In the genomic region with DNA sequence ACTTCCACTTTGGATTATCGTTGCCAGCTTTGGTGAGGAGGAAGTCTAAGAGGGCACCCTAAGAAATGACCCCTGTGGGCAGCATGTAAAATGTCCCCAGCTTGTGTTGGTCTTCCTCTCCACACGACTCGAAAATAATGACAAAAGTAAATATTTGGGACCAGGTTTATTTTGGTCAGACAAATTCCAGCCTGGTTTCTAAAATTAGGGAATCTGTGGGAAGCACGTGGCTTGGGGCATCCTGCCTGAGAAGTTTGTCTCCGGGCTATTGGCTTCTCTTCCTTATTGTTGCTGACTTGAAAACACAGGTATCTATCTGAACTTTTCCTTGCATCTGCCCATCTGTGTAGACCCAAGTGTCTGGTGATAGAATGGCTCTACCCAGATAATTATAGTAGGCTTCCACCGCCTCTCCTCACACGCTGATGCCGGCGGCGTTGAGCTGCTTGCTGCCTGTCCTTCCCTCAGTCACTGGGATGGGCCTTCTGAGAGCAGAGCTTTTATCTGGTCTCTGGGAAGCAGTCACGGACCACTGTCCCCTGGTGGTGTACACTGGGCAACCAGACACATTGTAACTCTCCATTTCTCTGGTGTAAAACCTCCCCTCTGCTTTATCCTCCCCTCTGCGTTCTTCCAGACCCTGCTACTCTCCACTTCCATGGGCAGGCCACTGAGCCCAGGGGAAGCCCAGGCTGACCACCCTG, we compare ENCODE assay signal across 9 mouse cellular contexts. TPM values are rescaled to one million over a fixed set of nuclear protein-coding genes. Genes with fewer than 3 reads are reported as not detected.
DNase-seq lines count a peak whose midpoint lies in the region; ATAC-seq and TF ChIP-seq lines count a peak whose summit lies in the region.
"Had no signal": no experiment of that assay in that cellular context is flagged by ENCODE, and none has a peak within 500 bp of the region (broad histone marks: within the 10 kb centered on the region; RNA-seq: fewer than 3 reads in every experiment).

No protein-coding gene starts in this region.

- peaks cover 14% of the 10 kb centered on the region for H3K4me1 ChIP-seq in heart, adult 2 months (ENCODE audit: control insufficient read depth, insufficient read depth, low read length)
- H3K4me1 ChIP-seq in liver, adult 2 months (ENCODE audit: control insufficient read depth, insufficient read depth, low read length), result no peaks in the 10 kb centered on the region; the same call in 1 of the 2 replicates
- H3K4me1 ChIP-seq in embryonic facial prominence, embryonic 13.5 days, result peaks cover 54% of the 10 kb centered on the region
- peaks cover 2 to 18% of the 10 kb centered on the region in 2 experiments for H3K4me1 ChIP-seq in liver, embryonic 14.5 days (replicated peaks; ENCODE audit: control insufficient read depth in 2 of 2, insufficient read depth in 2 of 2, low read length in 1 of 2)

- no peak overlapping the region for H3K9ac ChIP-seq in heart, adult 2 months (ENCODE audit: low read depth, low read length)
- no peak overlapping the region for H3K9ac ChIP-seq in liver, adult 2 months (ENCODE audit: low read depth, low read length)
- no peak overlapping the region for H3K9ac ChIP-seq in embryonic facial prominence, embryonic 13.5 days
- H3K9ac ChIP-seq in liver, embryonic 14.5 days (replicated peaks), result no peak overlapping the region

- H3K27ac ChIP-seq in heart, adult 2 months, result peak overlapping the region; percentile 72
- peak overlapping the region; percentile 57 for H3K27ac ChIP-seq in liver, adult 2 months (replicated peaks; ENCODE audit: insufficient read depth, low read depth, low read length)
- H3K27ac ChIP-seq in embryonic facial prominence, embryonic 13.5 days, result peak overlapping the region; percentile 44; the same call in 1 of the 2 replicates
- H3K27ac ChIP-seq in liver, embryonic 14.5 days, result no peak overlapping the region

- no peaks in the 10 kb centered on the region for H3K27me3 ChIP-seq in heart, adult 2 months (ENCODE audit: control insufficient read depth, insufficient read depth, low read length)
- no peaks in the 10 kb centered on the region for H3K27me3 ChIP-seq in liver, adult 2 months (ENCODE audit: control insufficient read depth, insufficient read depth, low read length)
- no peaks in the 10 kb centered on the region for H3K27me3 ChIP-seq in embryonic facial prominence, embryonic 13.5 days
- no peaks in the 10 kb centered on the region for H3K27me3 ChIP-seq in liver, embryonic 14.5 days (ENCODE audit: control insufficient read depth, insufficient read depth, low read length)

- H3K4me2 ChIP-seq in embryonic facial prominence, embryonic 13.5 days, result no peak overlapping the region
- no peak overlapping the region for H3K4me2 ChIP-seq in liver, embryonic 14.5 days (ENCODE audit: low read depth)

- intact Hi-C loops in heart, adult 2 months (cut with DNase I), result no loop called here
- intact Hi-C loops in heart, postnatal 14 days (cut with DNase I), result no loop called here

- no peak overlapping the region for H3K4me3 ChIP-seq in heart, adult 2 months
- H3K4me3 ChIP-seq in liver, adult 2 months (ENCODE audit: insufficient read depth, low read depth, low read length), result no peak overlapping the region
- no peak overlapping the region for H3K4me3 ChIP-seq in embryonic facial prominence, embryonic 13.5 days
- no peak overlapping the region for H3K4me3 ChIP-seq in liver, embryonic 14.5 days (ENCODE audit: insufficient read depth in 1 of 2, low read depth in 2 of 2, low read length in 2 of 2)

- no peak for TF ChIP-seq EP300 in heart, adult 2 months (IDR thresholded peaks at IDR 0.05; ENCODE audit: insufficient read depth, low read depth, low read length)
- TF ChIP-seq EP300 in liver, embryonic 14.5 days (IDR thresholded peaks at IDR 0.05; ENCODE audit: low read depth), result no peak

- 26% methylated on average over 12 of the region's 12 CpGs for WGBS in heart, adult 2 months
- WGBS in liver, adult 2 months, result 57% methylated on average over 12 of the region's 12 CpGs
- WGBS in embryonic facial prominence, embryonic 13.5 days, result 71% methylated on average over 12 of the region's 12 CpGs
- 38% methylated on average over 12 of the region's 12 CpGs for WGBS in liver, embryonic 14.5 days (ENCODE audit: insufficient replicate concordance)

- H3K79me2 ChIP-seq in heart, adult 2 months (replicated peaks; ENCODE audit: control insufficient read depth, insufficient read depth, low read length), result no peaks in the 10 kb centered on the region
- no peaks in the 10 kb centered on the region for H3K79me2 ChIP-seq in liver, adult 2 months (ENCODE audit: control insufficient read depth, insufficient read depth, low read length)

- TF ChIP-seq CTCF in heart, adult 2 months (IDR thresholded peaks at IDR 0.05), result peak; percentile 37
- TF ChIP-seq CTCF in liver, adult 2 months (IDR thresholded peaks at IDR 0.05; ENCODE audit: low read depth, low read length), result no peak
- peak; percentile 13; the same call in 1 of the 2 replicates for TF ChIP-seq CTCF in liver, embryonic 14.5 days (IDR thresholded peaks at IDR 0.05; ENCODE audit: low read depth)

- no peak for ATAC-seq in embryonic facial prominence, embryonic 13.5 days (ENCODE audit: insufficient number of reproducible peaks, insufficient read depth, low FRiP score, low TSS enrichment, low read depth)
- ATAC-seq in liver, embryonic 14.5 days (ENCODE audit: insufficient read depth), result peak; percentile 9; the same call in 1 of the 2 replicates

- no peaks in the 10 kb centered on the region for H3K9me3 ChIP-seq in embryonic facial prominence, embryonic 13.5 days
- H3K9me3 ChIP-seq in liver, embryonic 14.5 days (ENCODE audit: control insufficient read depth, low read length), result no peaks in the 10 kb centered on the region

- no peak for TF ChIP-seq POLR2A in heart, adult 2 months (IDR thresholded peaks at IDR 0.05; ENCODE audit: insufficient read depth, low read depth, low read length)
- TF ChIP-seq POLR2A in liver, adult 2 months (IDR thresholded peaks at IDR 0.05; ENCODE audit: extremely low read depth, insufficient read depth, low read length), result no peak

- H3K36me3 ChIP-seq in heart, adult 2 months (ENCODE audit: control insufficient read depth, insufficient read depth, low read length), result no peaks in the 10 kb centered on the region
- no peaks in the 10 kb centered on the region for H3K36me3 ChIP-seq in liver, adult 2 months (ENCODE audit: control insufficient read depth, insufficient read depth, low read length)
- peaks cover 5% of the 10 kb centered on the region; the same call in 1 of the 2 replicates for H3K36me3 ChIP-seq in embryonic facial prominence, embryonic 13.5 days
- H3K36me3 ChIP-seq in liver, embryonic 14.5 days (replicated peaks; ENCODE audit: control insufficient read depth, insufficient read depth, low read depth), result no peaks in the 10 kb centered on the region

- peak in 1 of 2 experiments; percentile 22 for DNase-seq in heart, adult 2 months
- no peak for DNase-seq in heart, postnatal 14 days
- DNase-seq in liver, adult 2 months (ENCODE audit: extremely low read depth, low read depth, low spot score), result peak; percentile 4
- no peak for DNase-seq in liver
- DNase-seq in liver, embryonic 14.5 days (ENCODE audit: low read depth in 3 of 3, low spot score in 3 of 3), result no peak
- DNase-seq in right cerebral cortex, postnatal 25 days, result no peak
- DNase-seq in adrenal gland, postnatal 14 days, result no peak
- DNase-seq: cerebellum, adult 9-10 months had no signal

RNA-seq across cellular contexts. Expression of a gene that starts 57.9 kb away (rescaled TPM):
- under 1 TPM; 0.20 to 0.34 TPM for total RNA-seq in heart, adult 2 months (2021)
- polyA plus RNA-seq in heart, adult 2 months (2012; rRNA removed), result 0.85 and 1.4 TPM in 2 replicates
- total RNA-seq in heart, postnatal 14 days (2021), result 1 to 10 TPM in 1 of 2 experiments, under 1 TPM in 1; 0.74 to 1.4 TPM
- 2.3 and 3.0 TPM in 2 replicates for total RNA-seq in liver, adult 2 months (2014; rRNA removed)
- 0.50 and 1.2 TPM in 2 replicates for polyA plus RNA-seq in liver, adult 2 months (2012; rRNA removed)
- 21.4 and 25.5 TPM in 2 replicates for polyA plus RNA-seq in embryonic facial prominence, embryonic 13.5 days (2015; fragmentation: Nextera tagmentation; extraction: Ambion mirVana)
- 9.7 and 10.4 TPM in 2 replicates for polyA plus RNA-seq in liver, embryonic 14.5 days (2012; rRNA removed)
- polyA plus RNA-seq in liver, embryonic 14.5 days (2014; fragmentation: Nextera tagmentation; extraction: Ambion mirVana), result 7.4 and 8.4 TPM in 2 replicates
- total RNA-seq in adrenal gland, postnatal 14 days (2021), result 2.2 and 2.3 TPM in 2 replicates
